In genomic region chr14:79285549-79285948, GRCm38 (mm10) we compare ENCODE assay signal across 30 mouse cellular contexts. TPM values are rescaled to one million over a fixed set of nuclear protein-coding genes. Genes with fewer than 3 reads are reported as not detected.
DNase-seq lines count a peak whose midpoint lies in the region; ATAC-seq lines count a peak whose summit lies in the region.
"Had no signal": no experiment of that assay in that cellular context is flagged by ENCODE, and none has a peak within 500 bp of the region (broad histone marks: within the 10 kb centered on the region; RNA-seq: fewer than 3 reads in every experiment).

No protein-coding gene starts in this region.

- DNase-seq in liver, embryonic 13.5 days = no peak
- DNase-seq in liver, embryonic 11.5 days (ENCODE audit: low spot score) = no peak
- peak; percentile 34 for DNase-seq in ZHBTc4 (ENCODE audit: low read depth, low spot score)
- DNase-seq in heart, postnatal 25 days (ENCODE audit: low spot score) = no peak
- DNase-seq in thymus, adult 18-20 months = no peak
- DNase-seq: adrenal gland, adult 2 months; adrenal gland, postnatal 14 days; adrenal gland, postnatal 36 days; B cell, adult 2 months; cerebellum, adult 11 months; cerebellum, adult 18-20 months; cerebellum, adult 8-10 months; cerebellum, adult 9-11 months; cerebellum, postnatal 14 days; cerebellum, postnatal 36 days; embryo, embryonic 11 days had no signal

- H3K36me3 ChIP-seq in liver, embryonic 13.5 days = peaks cover 31% of the 10 kb centered on the region
- H3K36me3 ChIP-seq in liver, embryonic 11.5 days (ENCODE audit: control insufficient read depth, insufficient read depth, low read length) = peaks cover 2% of the 10 kb centered on the region
- H3K36me3 ChIP-seq: G1E had no signal

- no peaks in the 10 kb centered on the region for H3K27me3 ChIP-seq in liver, embryonic 13.5 days
- H3K27me3 ChIP-seq in liver, embryonic 11.5 days (replicated peaks; ENCODE audit: control insufficient read depth, insufficient read depth, low read length) = no peaks in the 10 kb centered on the region
- H3K27me3 ChIP-seq: CH12.LX; embryonic facial prominence, embryonic 13.5 days; embryonic facial prominence, embryonic 15.5 days; forebrain, embryonic 12.5 days; Patski had no signal

- H3K9me3 ChIP-seq in liver, embryonic 13.5 days (replicated peaks) = no peaks in the 10 kb centered on the region
- H3K9me3 ChIP-seq in liver, embryonic 11.5 days (ENCODE audit: control insufficient read depth, low read length) = no peaks in the 10 kb centered on the region
- H3K9me3 ChIP-seq: embryonic facial prominence, embryonic 13.5 days; embryonic facial prominence, embryonic 15.5 days; forebrain, embryonic 12.5 days; G1E had no signal

- no peak overlapping the region for H3K4me2 ChIP-seq in liver, embryonic 13.5 days
- H3K4me2 ChIP-seq in liver, embryonic 11.5 days = no peak overlapping the region
- H3K4me2 ChIP-seq: embryonic facial prominence, embryonic 13.5 days; embryonic facial prominence, embryonic 15.5 days; forebrain, embryonic 12.5 days had no signal

- no peak overlapping the region for H3K4me3 ChIP-seq in liver, embryonic 13.5 days (replicated peaks)
- H3K4me3 ChIP-seq in liver, embryonic 11.5 days (ENCODE audit: low read depth, low read length) = no peak overlapping the region
- H3K4me3 ChIP-seq: embryonic facial prominence, embryonic 13.5 days; embryonic facial prominence, embryonic 15.5 days; erythroblast, embryonic 14.5 days; forebrain, embryonic 10.5 days; forebrain, embryonic 12.5 days had no signal

- H3K27ac ChIP-seq in liver, embryonic 13.5 days = 0 out of 2 replicates have a peak overlapping the region, but pooled peaks have one; percentile 23
- no peak overlapping the region for H3K27ac ChIP-seq in liver, embryonic 11.5 days (ENCODE audit: low read depth, low read length)
- H3K27ac ChIP-seq: embryonic facial prominence, embryonic 13.5 days; embryonic facial prominence, embryonic 15.5 days; forebrain, embryonic 10.5 days; forebrain, embryonic 12.5 days had no signal

- no peak overlapping the region for H3K9ac ChIP-seq in liver, embryonic 13.5 days
- H3K9ac ChIP-seq in liver, embryonic 11.5 days (ENCODE audit: low read depth, low read length) = no peak overlapping the region
- H3K9ac ChIP-seq: embryonic facial prominence, embryonic 13.5 days; embryonic facial prominence, embryonic 15.5 days; forebrain, embryonic 12.5 days had no signal

- no peak for ATAC-seq in liver, embryonic 13.5 days (ENCODE audit: low read depth)
- no peak for ATAC-seq in liver, embryonic 11.5 days (replicated peaks; ENCODE audit: low FRiP score)
- ATAC-seq: CD4-positive, CD25-positive, alpha-beta regulatory T cell, adult 4 months; forebrain, embryonic 14.5 days; forebrain, embryonic 16.5 days; Patski had no signal

- WGBS in liver, embryonic 13.5 days (ENCODE audit: insufficient replicate concordance) = 88% methylated on average over 5 of the region's 5 CpGs
- 94% methylated on average over 5 of the region's 5 CpGs for WGBS in liver, embryonic 11.5 days

- intact Hi-C loops in heart, postnatal 25 days (cut with DNase I) = no loop called here

- peaks cover 23% of the 10 kb centered on the region for H3K4me1 ChIP-seq in liver, embryonic 13.5 days (replicated peaks)
- H3K4me1 ChIP-seq in liver, embryonic 11.5 days (replicated peaks; ENCODE audit: control insufficient read depth, insufficient read depth, low read length) = peaks cover 18% of the 10 kb centered on the region

RNA-seq across cellular contexts. Expression of gene Rgcc, which starts 15.9 kb away (rescaled TPM):
- polyA plus RNA-seq in liver, embryonic 13.5 days (2015; fragmentation: Nextera tagmentation; extraction: Ambion mirVana) = 306 and 322 TPM in 2 replicates
- polyA plus RNA-seq in liver, embryonic 11.5 days (2014; fragmentation: Nextera tagmentation; extraction: Ambion mirVana) = 233 and 245 TPM in 2 replicates
- 10 to 100 TPM; 37.9 to 54.5 TPM for total RNA-seq in heart, postnatal 25 days (2021)
- total RNA-seq: G1E had no signal
- polyA plus RNA-seq: G1E had no signal

RNA-seq across cellular contexts. Expression of gene Zfp957, which starts 38.4 kb away (rescaled TPM):
- not detected in 2 replicates for polyA plus RNA-seq in liver, embryonic 13.5 days (2015; fragmentation: Nextera tagmentation; extraction: Ambion mirVana)
- not detected in 2 replicates for polyA plus RNA-seq in liver, embryonic 11.5 days (2014; fragmentation: Nextera tagmentation; extraction: Ambion mirVana)
- not detected for total RNA-seq in heart, postnatal 25 days (2021)
- total RNA-seq: adrenal gland, adult 2 months; adrenal gland, postnatal 14 days; adrenal gland, postnatal 36 days; CH12.LX; common myeloid progenitor, adult 5-6 weeks; G1E had no signal
- polyA plus RNA-seq: adrenal gland, adult 2 months; CD4-positive, CD25-positive, alpha-beta regulatory T cell, adult 4 months; embryonic facial prominence, embryonic 11.5 days; embryonic facial prominence, embryonic 13.5 days; embryonic facial prominence, embryonic 15.5 days; erythroblast, embryonic 14.5 days; forebrain, embryonic 10.5 days; forebrain, embryonic 12.5 days; forebrain, embryonic 14.5 days; forebrain, embryonic 16.5 days; frontal cortex, adult 2 months; G1E had no signal
